Mouse (Mus musculus) kidney, postnatal 25 days (tissue): ENCODE data around the gene Ppp1r15a.
"Not testable (repeated sequence)": the region's sequence is repeated elsewhere in the genome, so short reads cannot be mapped to it uniquely, and the experiment has no call there.

ENCODE experiments used
- DNase-seq, 2 experiments: peaks; one replicate each; pipeline ENCODE4 v3.0.0; 2021; ENCODE audit warnings: mixed read lengths in 2 of 2

The Ppp1r15a gene

DNA sequence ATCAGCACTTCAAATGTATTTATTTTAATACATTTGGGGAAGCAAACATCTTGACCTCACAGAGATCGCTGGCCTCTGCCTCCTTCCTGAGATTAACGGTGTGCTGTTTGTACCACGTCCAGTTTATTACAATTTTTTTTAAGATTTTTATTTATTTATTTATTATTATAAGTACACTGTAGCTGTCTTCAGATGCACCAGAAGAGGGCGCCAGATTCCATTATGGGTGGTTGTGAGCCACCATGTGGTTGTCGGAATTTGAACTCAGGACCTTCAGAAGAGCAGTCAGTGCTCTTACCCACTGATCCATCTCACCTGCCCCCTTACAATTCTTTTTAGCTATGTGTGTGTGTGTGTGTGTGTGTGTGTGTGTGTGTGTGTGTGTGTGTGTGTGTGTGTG is 9.2 kb downstream of the Ppp1r15a start:
- DNase-seq: not testable (repeated sequence)

DNA sequence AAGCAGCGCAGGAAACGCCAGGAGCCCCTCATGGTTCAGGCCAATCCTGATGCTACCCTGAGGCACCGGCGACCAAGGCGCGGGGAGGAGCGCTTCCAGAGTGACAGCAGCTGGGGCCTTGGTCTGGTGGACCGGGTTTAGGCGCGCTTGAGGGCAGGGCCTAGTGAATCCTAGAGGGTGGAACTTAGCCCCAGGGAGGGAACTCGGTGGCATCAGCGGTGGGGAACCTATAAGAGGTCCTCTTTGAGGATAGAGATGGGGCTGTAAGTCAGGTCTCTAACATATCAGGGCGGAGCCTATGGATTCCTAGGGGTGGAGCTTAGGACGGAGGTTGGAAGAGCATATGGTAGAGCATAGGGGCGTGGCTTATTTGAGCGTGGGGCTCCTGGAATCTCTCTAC is 10.6 kb downstream of the Ppp1r15a start:
- no peak for DNase-seq

DNA sequence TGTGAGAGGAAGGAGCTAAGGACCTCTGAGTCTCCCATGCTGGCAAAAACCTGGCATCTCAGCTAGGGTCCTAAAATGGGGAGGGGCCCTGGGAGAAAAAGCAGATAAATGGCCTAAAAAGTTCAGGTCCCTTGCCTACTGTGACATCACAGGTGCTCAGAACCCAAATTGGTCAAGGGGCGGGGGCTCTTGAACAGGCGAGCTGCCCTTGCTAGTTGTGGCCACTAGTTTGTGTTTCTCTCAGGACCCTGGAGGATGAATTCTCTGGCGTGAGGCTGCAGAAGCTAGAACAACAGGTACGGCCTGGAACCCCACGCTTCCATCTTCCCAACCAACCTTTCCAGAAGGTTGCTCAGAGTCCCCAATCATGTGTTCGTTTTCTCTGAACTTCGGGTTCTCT is 11.7 kb downstream of the Ppp1r15a start:
- no peak for DNase-seq

DNA sequence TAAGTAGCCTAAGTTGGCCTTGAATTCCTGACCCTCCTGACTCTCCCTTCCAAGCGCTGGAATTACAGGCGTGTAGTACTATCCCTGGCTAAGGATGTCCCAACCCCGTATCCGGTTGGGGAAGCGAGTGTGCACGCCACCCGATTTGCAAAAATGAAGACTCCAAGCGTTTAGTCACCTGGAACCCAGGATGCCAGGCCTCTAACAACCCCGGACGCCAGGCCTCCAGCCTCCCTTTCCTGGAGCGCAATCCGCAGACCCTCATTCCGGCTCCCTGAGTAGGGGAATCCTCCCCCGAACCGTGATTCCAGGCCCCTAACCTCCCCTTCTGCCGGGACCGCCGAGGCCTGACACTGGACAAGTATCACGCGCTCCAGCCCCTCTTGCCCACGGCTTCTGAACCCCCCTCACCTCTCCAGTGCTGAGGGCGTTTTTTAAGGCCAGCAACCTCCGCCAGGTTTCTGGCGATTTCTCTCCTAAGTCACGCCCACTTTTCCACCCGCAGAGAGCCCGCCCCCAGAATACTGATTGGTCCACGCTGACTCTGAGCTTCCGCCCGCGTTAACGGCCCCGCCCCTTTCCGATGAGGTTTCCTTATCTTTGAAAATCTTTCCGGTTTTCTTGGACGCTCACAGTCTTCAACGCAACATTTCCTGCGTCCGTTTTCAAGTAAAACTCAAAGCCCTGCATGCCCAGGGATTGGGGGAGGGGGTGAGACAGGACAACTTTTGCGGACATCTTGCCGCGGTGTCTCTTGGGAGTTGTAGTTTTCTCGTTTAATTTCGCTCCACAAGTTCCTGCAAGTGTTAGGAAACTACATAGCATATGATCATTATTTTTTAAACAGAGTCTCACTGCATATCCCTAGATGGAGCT is 15.9 kb downstream of the Ppp1r15a start, which contains the start of gene Nucb1:
Nucb1 (minus strand) TSS at position 495 of the 876 bp plus-strand sequence.
- DNase-seq: peak; percentile 96 to 97

DNA sequence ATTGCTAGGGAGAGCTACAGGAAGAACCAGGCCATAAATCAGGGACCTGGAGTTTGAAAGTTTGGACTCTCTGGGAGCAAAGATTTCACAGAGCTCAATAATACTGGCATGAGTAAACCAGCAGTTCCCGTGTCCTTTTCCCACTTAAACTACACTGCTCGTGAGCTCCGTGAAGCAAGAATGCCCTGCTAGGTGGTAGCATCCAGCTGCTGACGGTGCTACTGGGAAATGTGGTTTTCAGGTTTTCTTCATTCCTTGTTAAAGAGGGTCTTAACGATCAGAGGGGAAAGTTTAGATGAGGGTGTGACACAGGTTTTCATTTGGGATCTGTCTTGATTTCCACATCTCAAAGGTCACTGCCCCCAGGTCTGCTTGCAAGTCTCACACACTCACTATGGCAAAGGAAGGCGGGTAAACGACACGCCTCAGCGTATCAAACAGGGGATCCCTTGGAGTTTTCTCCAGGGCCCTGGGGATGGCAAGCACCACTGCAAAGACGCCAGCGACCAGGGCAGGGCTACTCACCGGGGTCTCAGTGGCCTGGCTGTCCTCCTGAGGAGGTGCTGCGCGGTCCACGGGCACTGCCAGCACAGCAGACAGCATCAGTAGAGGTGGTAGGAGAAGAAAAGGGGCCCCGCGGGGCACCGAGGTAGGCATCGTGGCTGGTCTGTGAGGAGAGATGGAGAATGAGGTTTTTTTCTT is 16.7 kb downstream of the Ppp1r15a start:
- DNase-seq: peak in 1 of 2 experiments; percentile 34

DNA sequence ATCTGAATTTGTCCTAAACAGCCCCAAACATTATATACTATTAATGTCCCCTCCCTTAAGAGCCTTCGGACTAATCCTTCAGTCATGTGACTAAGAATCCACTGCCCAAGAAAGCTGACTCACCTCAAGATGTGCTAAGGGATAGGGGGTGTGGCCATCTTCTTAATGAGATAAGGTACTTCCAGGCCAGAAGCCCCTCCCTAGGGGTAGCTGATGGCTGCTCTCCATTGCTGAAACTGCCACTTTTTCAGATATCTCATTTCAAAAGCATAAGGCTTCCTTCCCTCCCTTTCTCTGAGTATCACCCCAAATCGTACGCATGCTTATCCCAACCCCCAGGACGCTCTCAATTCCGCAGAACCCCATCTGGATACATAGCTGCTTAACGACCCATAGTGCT is 17.5 kb downstream of the Ppp1r15a start:
- no peak for DNase-seq

DNA sequence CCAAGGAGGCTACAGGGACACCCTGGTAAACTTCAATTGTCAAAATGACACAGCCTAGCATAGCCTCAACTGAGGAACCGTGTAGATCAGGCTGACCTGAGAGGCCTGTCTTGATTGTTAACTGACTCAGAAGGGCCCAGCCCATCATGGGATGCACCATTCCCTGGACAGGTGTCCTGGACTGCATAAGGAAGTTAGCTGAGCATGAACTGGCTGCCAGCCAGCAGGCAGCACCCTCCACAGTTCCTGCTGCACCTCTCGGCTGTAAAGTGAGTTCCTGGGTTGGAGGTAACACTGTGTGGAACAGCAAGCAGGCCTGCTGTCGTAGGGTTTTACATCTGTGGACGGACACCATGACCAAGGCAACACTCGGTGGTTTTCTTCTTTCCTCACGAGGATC is 18.5 kb downstream of the Ppp1r15a start:
- peak; percentile 51 to 74 for DNase-seq

DNA sequence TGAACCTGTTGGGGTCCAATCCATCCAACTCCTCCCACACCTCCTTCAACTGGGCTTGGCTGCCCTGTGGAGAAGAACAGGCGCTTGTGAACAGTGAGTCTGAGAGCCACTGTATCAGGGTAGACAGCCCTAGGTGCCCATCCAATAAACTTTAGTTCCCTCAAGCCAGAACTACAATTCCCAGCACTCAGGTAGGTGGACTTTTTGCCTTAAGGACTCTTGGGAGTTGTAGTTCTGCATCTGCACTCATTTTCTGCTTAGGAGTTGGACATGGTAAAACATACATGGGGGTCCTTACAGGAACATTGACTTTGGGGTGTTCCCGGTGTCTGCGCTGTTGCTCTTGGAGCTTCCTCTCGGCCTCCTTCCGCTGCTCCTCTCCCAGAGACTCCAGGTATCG is 27.6 kb downstream of the Ppp1r15a start:
- no peak for DNase-seq

DNA sequence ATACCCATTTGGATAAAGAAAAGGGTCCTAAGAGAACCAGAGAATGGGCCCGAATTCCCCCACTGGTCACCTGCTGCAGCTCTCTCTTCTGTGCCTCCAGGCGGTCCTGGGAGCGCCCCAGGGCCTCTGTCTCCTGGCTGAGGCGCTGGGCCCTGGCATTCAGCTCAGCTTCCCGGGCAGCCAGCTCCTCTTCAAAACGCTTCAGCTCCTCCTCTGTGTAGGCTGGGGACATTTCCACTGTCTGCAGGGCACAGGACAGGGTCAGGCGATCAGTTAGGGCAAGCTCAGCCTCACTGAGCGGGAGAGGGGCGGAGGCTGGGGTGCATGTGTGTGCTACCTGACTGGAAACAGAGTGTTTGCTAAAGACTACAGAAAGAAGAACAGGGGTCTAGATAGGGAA is 31.5 kb downstream of the Ppp1r15a start:
- no peak for DNase-seq

DNA sequence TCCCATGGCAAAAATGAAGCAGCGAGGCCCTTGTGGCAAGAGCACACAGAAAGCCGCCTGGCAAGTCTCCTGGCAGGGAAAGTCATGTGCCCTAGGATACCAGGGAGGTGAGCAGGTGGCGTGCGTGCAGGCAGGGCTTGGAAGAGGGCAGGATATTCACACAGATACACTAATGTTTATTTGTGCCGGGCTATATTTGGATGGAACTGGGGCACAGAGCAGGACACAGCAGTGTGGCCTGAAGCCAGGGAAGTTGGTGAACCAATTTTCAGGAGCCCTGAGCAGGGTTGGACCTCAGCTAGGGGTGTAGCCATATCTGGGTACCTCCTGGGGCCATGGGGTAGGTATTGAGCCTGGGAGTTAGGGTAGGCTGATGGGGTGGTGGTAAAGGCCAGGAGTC is 33.1 kb downstream of the Ppp1r15a start:
- DNase-seq: no peak

DNA sequence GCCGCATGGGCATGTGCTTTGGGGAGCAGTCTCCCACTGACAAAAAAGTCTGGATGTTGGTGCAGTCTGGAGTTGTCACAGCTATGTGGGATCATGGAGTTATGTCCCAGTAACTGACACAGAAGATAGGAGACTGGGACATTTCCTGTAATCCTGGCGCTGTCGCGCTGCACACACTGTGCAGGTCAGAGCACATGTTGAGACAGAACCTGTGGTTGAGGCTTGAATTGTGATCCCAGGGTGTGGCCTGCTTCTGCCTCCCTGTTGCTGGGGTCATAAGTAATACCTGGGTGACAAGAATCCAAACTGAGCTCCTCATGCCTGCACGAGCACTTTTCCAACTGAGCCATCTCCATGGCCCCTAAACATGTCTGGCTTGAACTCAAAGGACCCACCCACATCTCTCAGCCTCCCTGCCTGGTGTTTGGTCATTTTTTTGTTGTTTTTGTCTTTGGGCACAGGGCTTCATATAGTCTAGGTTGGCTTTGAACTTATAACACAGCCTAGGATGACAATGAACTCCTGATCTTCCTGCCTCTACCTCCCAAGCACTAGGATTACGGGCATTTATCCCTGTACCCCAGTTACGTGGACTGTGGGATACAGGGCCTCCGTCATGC is 33.7 kb downstream of the Ppp1r15a start:
- no peak for DNase-seq

DNA sequence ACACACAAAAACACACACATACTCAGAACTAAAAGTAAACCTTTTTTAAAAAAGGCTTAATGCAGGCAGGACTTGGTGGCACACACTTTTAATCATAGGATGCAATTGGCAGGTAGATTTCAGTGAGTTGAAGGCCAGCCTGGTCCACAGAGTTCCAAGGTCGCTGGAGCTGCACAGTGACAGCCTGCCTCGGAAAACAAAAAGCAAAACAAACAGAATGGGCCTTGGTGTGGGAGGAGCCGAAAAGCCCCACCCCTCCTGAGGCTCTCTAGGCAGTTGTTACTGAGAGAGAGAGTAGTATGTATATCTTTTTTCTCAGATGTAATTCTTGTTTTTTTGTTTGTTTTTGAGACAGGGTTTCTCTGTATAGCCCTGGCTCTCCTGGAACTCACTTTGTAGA is 34.8 kb downstream of the Ppp1r15a start:
- peak; percentile 65 to 69 for DNase-seq

DNA sequence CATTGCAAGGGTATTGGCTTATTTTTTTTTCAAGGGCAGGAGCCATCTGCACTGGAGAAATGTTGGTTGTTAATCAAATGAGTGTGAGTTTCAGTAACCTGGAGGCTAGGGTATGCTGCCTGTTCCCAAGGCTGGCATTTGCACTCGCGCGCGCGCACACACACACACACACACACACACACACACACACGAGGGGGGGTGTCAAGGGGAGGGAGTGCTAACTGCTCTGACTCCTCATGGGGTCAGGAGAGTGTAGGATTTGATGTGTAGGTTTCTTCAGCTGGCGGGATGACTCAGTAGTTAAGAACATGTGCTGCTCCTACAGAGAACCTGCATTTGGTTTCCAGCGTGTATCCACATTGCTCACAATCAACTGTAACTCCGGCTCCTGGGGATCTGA is 35.2 kb downstream of the Ppp1r15a start:
- DNase-seq: no peak

DNA sequence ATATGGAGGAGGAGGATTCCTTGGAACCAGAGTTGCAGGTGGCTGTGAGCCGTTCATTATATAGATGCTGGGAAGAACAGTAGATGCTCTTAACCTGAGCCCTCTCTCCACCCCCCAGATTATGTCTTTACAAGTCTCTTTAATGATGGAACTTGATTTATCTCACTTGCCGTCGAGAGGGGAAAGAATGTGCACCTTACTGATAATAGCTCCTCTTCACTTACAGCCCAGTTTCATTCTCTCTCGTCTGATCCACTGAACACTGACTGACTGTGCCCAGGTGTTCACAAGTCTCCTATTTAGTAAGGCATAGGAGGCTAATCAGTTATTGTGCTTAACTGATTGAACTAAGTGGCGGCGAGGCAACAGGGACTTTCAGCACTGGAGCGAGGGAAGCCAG is 36.5 kb downstream of the Ppp1r15a start:
- DNase-seq: no peak

DNA sequence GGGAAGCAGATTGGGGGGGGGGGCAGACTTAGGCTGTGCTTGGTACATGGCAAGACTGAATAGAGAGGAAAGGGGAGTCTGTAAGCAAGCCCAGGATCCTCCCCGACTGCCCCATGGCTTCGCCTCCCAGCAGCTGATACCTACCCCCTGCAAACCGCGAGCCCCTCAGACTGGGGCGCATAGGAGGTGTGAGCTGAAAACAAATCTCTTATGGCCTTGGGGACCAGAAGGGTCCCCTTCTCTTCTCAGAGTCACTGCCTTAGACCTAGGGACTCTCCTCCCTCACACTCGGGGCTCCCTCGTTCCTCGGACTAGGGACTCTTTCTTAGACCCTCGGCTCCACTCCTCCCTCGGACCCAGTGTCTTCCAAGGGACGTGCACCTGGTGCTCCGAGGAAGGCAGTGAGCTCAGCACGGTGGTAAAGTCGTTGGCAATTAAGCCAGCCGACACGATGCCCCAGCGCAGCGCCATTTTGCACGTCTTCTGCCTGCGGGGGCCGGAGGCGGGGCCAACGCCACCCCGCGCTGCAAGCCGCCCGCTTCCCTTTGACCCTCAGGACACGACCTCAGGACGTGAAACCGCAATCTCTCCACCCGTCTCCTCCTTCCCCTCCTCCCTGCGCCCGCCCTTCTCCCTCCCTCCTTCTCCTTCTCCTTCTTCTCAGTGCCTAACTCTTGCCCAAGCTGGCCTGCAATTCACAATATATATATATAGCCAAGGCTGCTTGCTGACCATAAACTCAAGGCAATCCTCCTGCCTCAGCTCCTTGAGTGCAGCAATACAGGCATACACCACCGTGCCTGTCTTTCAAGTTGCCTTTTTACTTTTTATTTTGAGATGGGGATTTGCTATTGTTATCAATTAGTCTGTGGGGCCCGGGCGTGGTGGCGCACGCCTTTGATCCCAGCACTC is 37.5 kb downstream of the Ppp1r15a start, which contains the start of gene Dhdh:
Dhdh (minus strand) TSS at position 513 of the 912 bp plus-strand sequence.
- DNase-seq: peak; percentile 70 to 83

DNA sequence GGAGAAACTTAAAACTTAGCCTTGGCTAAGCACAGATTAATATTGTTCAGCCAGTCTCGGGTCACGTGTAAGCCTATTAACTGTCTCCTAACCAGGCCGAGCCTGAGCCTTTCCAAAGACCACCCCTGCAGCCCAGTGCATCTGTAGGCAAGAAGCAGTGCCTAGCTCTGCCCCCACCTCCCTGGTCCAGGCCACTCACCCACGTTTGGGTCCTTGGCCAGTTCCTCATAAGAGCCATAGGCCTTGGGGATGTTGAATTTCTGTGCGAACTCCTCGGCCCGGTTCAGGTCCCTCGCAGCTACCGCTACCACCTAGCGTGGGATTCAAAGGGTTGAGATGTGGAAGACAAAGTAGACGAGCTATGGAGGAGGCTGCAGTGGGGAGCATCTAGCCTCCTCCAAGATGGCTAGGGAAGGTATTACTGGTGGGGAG is 38.2 kb downstream of the Ppp1r15a start:
- no peak for DNase-seq

DNA sequence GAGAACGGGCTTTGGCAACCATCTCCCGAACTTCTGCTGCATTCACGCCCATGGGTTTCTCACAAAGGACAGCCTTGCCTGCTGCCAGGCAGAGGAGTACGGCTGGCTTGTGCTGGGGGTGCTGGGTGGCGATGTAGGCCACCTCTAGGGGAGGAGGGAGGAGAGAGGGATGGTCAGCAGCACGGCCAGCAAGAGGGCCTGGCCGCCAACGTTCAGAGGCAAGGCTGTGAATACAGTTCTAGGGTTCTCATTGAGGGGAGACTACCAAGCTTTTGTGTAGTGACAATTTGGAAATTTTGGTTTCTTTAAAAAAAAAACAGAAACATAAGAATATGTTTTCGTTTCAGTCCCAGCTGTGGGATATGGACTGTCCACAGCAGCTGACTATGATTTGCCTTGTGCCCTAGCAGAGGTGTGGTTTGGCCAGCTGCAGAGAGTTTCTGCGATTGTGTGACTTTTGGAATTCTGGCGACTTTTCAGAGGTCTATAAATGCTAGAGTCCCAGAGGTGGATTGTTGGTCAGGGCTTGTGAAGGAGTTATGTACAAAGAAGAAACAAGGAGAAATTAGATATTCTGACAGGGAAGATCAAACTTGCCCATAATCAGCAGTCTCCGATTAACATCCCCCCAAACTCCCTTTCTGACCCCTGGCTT is 39.2 kb downstream of the Ppp1r15a start, which contains the start of gene Gm45808:
Gm45808 (minus strand) TSS at position 51 of the 655 bp plus-strand sequence.
- DNase-seq: no peak

DNA sequence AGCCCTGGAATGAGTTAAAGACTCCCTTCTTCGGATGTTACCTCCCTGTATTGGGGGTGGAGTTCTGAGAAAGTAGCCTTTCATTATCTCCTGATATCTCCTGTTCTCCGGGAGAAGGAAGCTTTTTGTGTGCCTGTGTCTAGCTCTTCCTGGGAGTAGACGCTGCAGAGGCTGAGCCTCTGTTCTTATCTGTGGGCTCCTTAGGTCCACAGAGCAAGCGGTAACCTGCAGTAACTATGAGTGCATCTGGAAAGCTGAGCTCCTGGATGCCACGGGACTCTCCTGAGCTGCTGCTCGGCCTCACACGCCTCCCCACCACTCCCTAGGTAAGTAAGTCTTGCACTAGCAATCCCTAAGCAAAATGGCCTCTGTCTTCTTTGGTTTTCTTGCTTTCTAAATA is 39.9 kb downstream of the Ppp1r15a start:
- no peak for DNase-seq

DNA sequence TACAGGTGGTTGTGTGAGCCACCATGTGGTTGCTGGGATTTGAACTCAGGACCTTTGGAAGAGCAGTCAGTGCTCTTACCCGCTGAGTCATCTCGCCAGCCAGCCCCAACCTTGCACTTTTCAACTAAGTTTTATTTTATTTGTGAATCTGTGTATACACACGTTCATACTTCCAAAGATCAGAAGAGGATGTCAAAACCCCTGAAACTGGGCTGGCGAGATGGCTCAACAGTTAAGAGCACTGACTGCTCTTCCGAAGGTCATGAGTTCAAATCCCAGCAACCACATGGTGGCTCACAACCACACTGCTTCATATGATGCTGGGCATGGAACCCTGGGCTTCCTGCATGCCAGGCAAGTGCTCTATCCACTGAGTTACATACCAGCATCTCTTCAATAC is 41.1 kb downstream of the Ppp1r15a start:
- not testable (repeated sequence) for DNase-seq

DNA sequence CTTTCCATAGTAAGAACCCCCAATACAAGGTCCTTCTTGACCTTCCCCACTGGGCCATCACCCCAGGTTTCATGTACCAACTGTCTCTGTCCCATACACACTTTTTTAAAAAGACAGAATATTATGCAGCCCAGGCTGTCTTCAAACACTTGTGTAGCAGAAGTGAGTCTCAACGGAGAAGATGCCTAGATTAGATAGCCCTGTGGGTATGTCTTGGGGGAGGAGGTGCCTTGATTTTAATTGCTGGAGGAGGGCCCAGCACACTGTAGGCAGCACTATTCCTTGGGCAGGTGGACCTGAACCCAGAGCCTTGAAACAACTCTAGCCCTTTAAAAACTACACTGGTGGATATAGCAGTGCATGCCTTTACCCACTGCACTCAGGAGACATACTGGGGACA is 43.9 kb downstream of the Ppp1r15a start:
- DNase-seq: no peak

DNA sequence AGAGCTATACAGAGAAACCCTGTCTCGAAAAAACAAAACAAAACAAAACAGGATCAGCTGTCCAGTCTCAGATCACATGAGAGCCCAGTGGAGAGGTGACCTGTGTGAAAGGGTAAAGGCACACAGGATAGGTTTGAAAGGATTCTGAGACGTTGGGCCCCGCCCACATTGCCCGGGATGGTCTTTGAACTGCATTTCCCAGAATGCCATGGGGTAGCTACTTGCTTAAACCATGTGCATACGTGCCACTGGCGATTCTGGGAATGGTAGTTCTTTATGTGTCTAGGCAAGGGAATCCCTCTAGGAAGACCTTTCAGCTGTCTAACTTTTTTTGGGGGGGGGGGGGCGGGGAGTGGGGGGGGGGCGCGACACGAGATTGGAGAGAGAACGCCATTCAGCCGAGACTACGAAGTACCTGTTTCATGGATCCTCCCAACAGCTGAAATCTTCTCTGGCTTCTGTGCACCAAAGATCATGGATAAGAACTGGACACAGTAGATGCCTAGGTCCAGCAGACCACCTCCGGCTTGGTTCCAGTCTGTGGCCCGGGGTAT is 44.6 kb downstream of the Ppp1r15a start, which contains the start of gene Tulp2:
Tulp2 (plus strand) TSS at position 504 of the 554 bp plus-strand sequence.
- peak; percentile 83 to 84 for DNase-seq
